Mouse (Mus musculus) heart, postnatal 4 days (tissue): ENCODE measurements around the gene Eya3. TPM values are rescaled to one million over a fixed set of nuclear protein-coding genes. Genes with fewer than 3 reads are reported as not detected.
"Not testable (repeated sequence)": the region's sequence is repeated elsewhere in the genome, so short reads cannot be mapped to it uniquely, and the experiment has no call there.

Source experiments
- DNase-seq: peaks from one replicate; pipeline ENCODE4 v3.0.0; 2021
- total RNA-seq, 2 experiments: library from RNA; stranded (reverse); gene quantifications; 2 replicates each; pipeline ENCODE4 v1.2.3; 2021

Eya3 gene
- total RNA-seq, result 10 to 100 TPM; 29.9 to 35.3 TPM

- DNase-seq, result peak; percentile 96
These were observed at the start of gene Eya3 for GRCm38 (mm10) chr4:132638461-132639190. Gene Eya3 (plus strand): TSS chr4:132638987.

GRCm38 (mm10) chr4:132590642-132591041 is 48.1 kb upstream of the Eya3 start:
- DNase-seq, result no peak

GRCm38 (mm10) chr4:132592958-132593357 is 45.8 kb upstream of the Eya3 start:
- no peak for DNase-seq

- no peak for DNase-seq
These were observed 44.6 kb upstream of the Eya3 start for GRCm38 (mm10) chr4:132594191-132594590.

GRCm38 (mm10) chr4:132598861-132599260 is 39.9 kb upstream of the Eya3 start:
- DNase-seq, result no peak

GRCm38 (mm10) chr4:132599764-132600163 is 39.0 kb upstream of the Eya3 start:
- no peak for DNase-seq

- DNase-seq, result no peak
These were observed 38.3 kb upstream of the Eya3 start for GRCm38 (mm10) chr4:132600465-132600864.

- not testable (repeated sequence) for DNase-seq
These were observed 37.5 kb upstream of the Eya3 start for GRCm38 (mm10) chr4:132601242-132601641.

GRCm38 (mm10) chr4:132603468-132603867 is 35.3 kb upstream of the Eya3 start:
- DNase-seq, result no peak

- no peak for DNase-seq
These were observed 33.0 kb upstream of the Eya3 start for GRCm38 (mm10) chr4:132605816-132606215.

GRCm38 (mm10) chr4:132608147-132608546 is 30.6 kb upstream of the Eya3 start:
- DNase-seq, result peak; percentile 42

- DNase-seq, result no peak
These were observed 28.3 kb upstream of the Eya3 start for GRCm38 (mm10) chr4:132610301-132610984.

GRCm38 (mm10) chr4:132611320-132611719 is 27.5 kb upstream of the Eya3 start:
- DNase-seq, result no peak

- no peak for DNase-seq
These were observed 20.9 kb upstream of the Eya3 start for GRCm38 (mm10) chr4:132617873-132618272.

- DNase-seq, result peak; percentile 36
These were observed 19.9 kb upstream of the Eya3 start for GRCm38 (mm10) chr4:132618850-132619375.

GRCm38 (mm10) chr4:132620134-132620533 is 18.7 kb upstream of the Eya3 start:
- no peak for DNase-seq

- no peak for DNase-seq
These were observed 17.3 kb upstream of the Eya3 start for GRCm38 (mm10) chr4:132621287-132622068.

- no peak for DNase-seq
These were observed 14.6 kb upstream of the Eya3 start for GRCm38 (mm10) chr4:132624034-132624657.

GRCm38 (mm10) chr4:132628830-132629229 is 10.0 kb upstream of the Eya3 start:
- peak; percentile 56 for DNase-seq

GRCm38 (mm10) chr4:132635971-132636370 is 2.8 kb upstream of the Eya3 start:
- DNase-seq, result no peak

GRCm38 (mm10) chr4:132636554-132636953 is 2.2 kb upstream of the Eya3 start:
- DNase-seq, result peak; percentile 58

- no peak for DNase-seq
These were observed 465 bp downstream of the Eya3 start for GRCm38 (mm10) chr4:132639191-132639713.
